Mouse (Mus musculus) small intestine, adult 2 months (tissue): Measurements from ENCODE around the gene Spocd1. TPM values are rescaled to one million over a fixed set of nuclear protein-coding genes. Genes with fewer than 3 reads are reported as not detected.
A peak's percentile ranks its signal among the peaks of the same experiment; 100 is the strongest.

Experiments used
- H3K27ac ChIP-seq: fragments of 200-500 bp; 2 replicates; pipeline ENCODE4 v1.5.1; 2012; ENCODE audit warnings: low read depth, low read length, control low read depth, inconsistent platforms; ENCODE audit not compliant: insufficient read depth
- H3K27me3 ChIP-seq: fragments of 200-500 bp; 2 replicates; pipeline ENCODE4 v1.6.1; 2012; ENCODE audit warnings: mild to moderate bottlenecking, moderate library complexity, low read length, inconsistent platforms; ENCODE audit not compliant: control insufficient read depth, insufficient read depth
- H3K36me3 ChIP-seq: fragments of 200-500 bp; 2 replicates; pipeline ENCODE4 v1.6.1; 2012; ENCODE audit warnings: mild to moderate bottlenecking, low read length, control low read depth, inconsistent platforms; ENCODE audit not compliant: control insufficient read depth, insufficient read depth
- H3K4me1 ChIP-seq: fragments of 200-500 bp; 2 replicates; pipeline ENCODE4 v1.6.1; 2012; ENCODE audit warnings: low read length, inconsistent platforms, mixed read lengths; ENCODE audit not compliant: control insufficient read depth, insufficient read depth, insufficient read length
- H3K4me3 ChIP-seq: fragments of 200-500 bp; 2 replicates; pipeline ENCODE4 v1.5.1; 2012; ENCODE audit warnings: low read depth, mild to moderate bottlenecking, control low read depth, inconsistent platforms, low read length, moderate library complexity
- CTCF ChIP-seq: fragments of 200-500 bp; IDR thresholded peaks from 2 replicates; pipeline ENCODE4 v1.5.1; 2012; ENCODE audit warnings: low read depth, mild to moderate bottlenecking, control low read depth, inconsistent platforms, low read length, moderate library complexity, mixed read lengths; ENCODE audit not compliant: insufficient replicate concordance, insufficient read length; ENCODE audit errors: extremely low read depth
- POLR2A ChIP-seq: fragments of 200-500 bp; IDR thresholded peaks from 2 replicates; pipeline ENCODE4 v1.6.1; 2012; ENCODE audit warnings: low read depth, mild to moderate bottlenecking, control low read depth, inconsistent platforms, low read length, moderate library complexity
- WGBS: fragments of 180-500 bp; shearing (Covaris S2); methylation state at CpG from one replicate; pipeline ENCODE4 v1.1.7; 2018; 5-methylcytosine and 5-hydroxymethylcytosine counted together
- polyA plus RNA-seq: library from polyadenylated mRNA; depleted of rRNA; stranded (reverse); fragments of >200 nt; gene quantifications from 2 replicates; pipeline ENCODE4 v1.2.3, GENCODE M21; 2012

Spocd1 gene
- polyA plus RNA-seq, 1 experiment = not detected

GRCm38 (mm10) chr4:129928124-129928751 is 811 bp upstream of the Spocd1 start:
- 0 out of 2 replicates have a peak overlapping the region, but pooled peaks have one; percentile 11 for H3K4me3 ChIP-seq
- WGBS = 2% methylated on average over 19 of the region's 19 CpGs
- H3K36me3 ChIP-seq = no peaks in the 10 kb centered on the region
- no peaks in the 10 kb centered on the region for H3K27me3 ChIP-seq
- no peak for TF ChIP-seq POLR2A
- peak; percentile 91 for TF ChIP-seq CTCF
- H3K4me1 ChIP-seq = no peaks in the 10 kb centered on the region; the same call in none of the 2 replicates
- no peak overlapping the region for H3K27ac ChIP-seq

DNA sequence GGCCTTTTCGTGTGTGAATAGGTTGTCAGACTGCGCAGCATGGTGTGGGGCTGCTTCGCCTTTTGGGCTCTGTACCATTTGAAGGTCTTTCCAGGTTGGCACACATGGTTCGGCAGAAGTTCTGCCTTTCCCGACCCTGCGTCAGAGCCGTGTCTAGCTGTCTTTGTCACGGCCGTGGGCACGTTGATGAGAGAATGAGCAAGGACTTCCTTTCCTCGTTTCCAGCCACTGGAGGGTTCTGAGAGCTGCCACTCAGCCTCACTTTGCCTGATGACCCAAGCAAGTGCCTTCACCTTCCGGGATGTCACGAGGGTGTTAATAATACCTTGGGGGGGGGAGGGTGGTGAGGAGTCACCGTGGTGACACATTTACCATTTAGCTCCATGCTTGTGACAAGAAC is 4.6 kb downstream of the Spocd1 start:
- Histone ChIP-seq H3K27ac (no peak overlapping the region), H3K4me3 (no peak overlapping the region), H3K36me3 (no peaks in the 10 kb centered on the region), H3K27me3 (no peaks in the 10 kb centered on the region; the same call in 1 of the 2 replicates), H3K4me1 (no peaks in the 10 kb centered on the region)
- WGBS = 60% methylated on average over 14 of the region's 14 CpGs
- no peak for TF ChIP-seq POLR2A
- no peak for TF ChIP-seq CTCF

GRCm38 (mm10) chr4:129934177-129934855 is 5.3 kb downstream of the Spocd1 start:
- H3K27ac ChIP-seq = no peak overlapping the region
- H3K27me3 ChIP-seq = no peaks in the 10 kb centered on the region; the same call in 1 of the 2 replicates
- TF ChIP-seq CTCF = no peak
- no peak for TF ChIP-seq POLR2A
- H3K36me3 ChIP-seq = no peaks in the 10 kb centered on the region
- no peaks in the 10 kb centered on the region for H3K4me1 ChIP-seq
- H3K4me3 ChIP-seq = no peak overlapping the region
- WGBS = 57% methylated on average over 16 of the region's 16 CpGs

- H3K4me1 ChIP-seq = no peaks in the 10 kb centered on the region; the same call in 1 of the 2 replicates
- H3K27ac ChIP-seq = no peak overlapping the region
- H3K4me3 ChIP-seq = no peak overlapping the region
- TF ChIP-seq POLR2A (no peak), CTCF (no peak)
- WGBS = 47% methylated on average over 6 of the region's 6 CpGs
- H3K27me3 ChIP-seq = no peaks in the 10 kb centered on the region
- no peaks in the 10 kb centered on the region for H3K36me3 ChIP-seq
Observed at GRCm38 (mm10) chr4:129951359-129951821, 22.3 kb downstream of the Spocd1 start.

- H3K4me1 ChIP-seq = no peaks in the 10 kb centered on the region; the same call in 1 of the 2 replicates
- no peak overlapping the region for H3K27ac ChIP-seq
- H3K36me3 ChIP-seq = no peaks in the 10 kb centered on the region
- no peak for TF ChIP-seq CTCF
- no peak for TF ChIP-seq POLR2A
- H3K27me3 ChIP-seq = no peaks in the 10 kb centered on the region
- 65% methylated on average over 5 of the region's 5 CpGs for WGBS
- H3K4me3 ChIP-seq = no peak overlapping the region
Observed at GRCm38 (mm10) chr4:129952241-129952810, 23.3 kb downstream of the Spocd1 start.

DNA sequence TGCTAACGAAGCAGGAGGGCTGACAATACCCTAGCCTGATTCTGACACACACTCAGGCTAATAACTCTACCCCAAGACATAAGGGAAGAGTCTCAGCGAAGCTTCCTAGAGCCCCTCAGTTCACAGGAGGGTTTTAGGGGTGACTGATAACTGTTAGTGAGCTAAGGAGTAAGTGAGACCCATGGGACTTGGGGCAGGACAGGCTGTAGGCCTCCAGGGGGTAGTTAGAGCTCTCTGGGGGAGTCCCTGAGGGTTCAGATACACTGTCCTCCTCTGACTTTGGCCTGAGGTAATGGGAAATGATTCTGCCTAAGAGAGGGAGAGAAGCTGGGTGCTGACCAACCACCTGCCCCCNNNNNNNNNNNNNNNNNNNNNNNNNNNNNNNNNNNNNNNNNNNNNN is 25.5 kb downstream of the Spocd1 start:
- WGBS = 75% methylated on average over 2 of the region's 2 CpGs
- TF ChIP-seq POLR2A (no peak), CTCF (no peak)
- H3K4me1 ChIP-seq = no peaks in the 10 kb centered on the region
- no peak overlapping the region for H3K27ac ChIP-seq
- H3K36me3 ChIP-seq = no peaks in the 10 kb centered on the region
- H3K27me3 ChIP-seq = 0 out of 2 replicates have a peak, but pooled peaks cover 3% of the 10 kb centered on the region
- H3K4me3 ChIP-seq = no peak overlapping the region
